Mouse (Mus musculus) CD4-positive, CD25-positive, alpha-beta regulatory T cell, adult 4 months (primary cell): Measurements from ENCODE around the gene Tmprss9. TPM values are rescaled to one million over a fixed set of nuclear protein-coding genes. Genes with fewer than 3 reads are reported as not detected.
"Not testable (repeated sequence)": the region's sequence is repeated elsewhere in the genome, so short reads cannot be mapped to it uniquely, and the experiment has no call there.

Experiments used
- ATAC-seq: one replicate; pipeline ENCODE4 v1.8.0; 2017
- polyA plus RNA-seq, 2 experiments: library from polyadenylated mRNA; unstranded; fragments of 100-300 nt; shearing (Covaris generic); gene quantifications; one replicate each; pipeline ENCODE4 v1.2.1; 2017

Gene Tmprss9
- polyA plus RNA-seq, result not detected

DNA sequence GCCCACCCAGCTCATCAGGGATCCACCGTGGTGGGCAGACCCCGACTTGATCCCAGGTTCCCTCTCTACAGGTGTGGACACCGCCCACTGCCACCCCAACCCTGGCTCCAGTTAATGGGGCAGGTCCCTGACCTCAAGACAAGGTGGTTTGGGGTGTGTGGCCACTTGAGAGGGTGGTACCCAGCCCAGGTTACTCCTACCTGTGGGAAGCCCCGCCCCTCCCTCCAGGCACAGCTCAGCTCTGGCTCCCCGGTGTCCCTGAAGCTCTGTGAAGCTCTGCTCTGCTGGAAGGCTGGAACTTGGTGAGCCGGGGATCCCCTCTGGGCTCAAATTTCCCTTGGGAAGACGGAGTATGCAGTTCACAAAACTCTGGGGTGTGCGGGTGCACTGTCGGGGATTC is at the start of gene Tmprss9:
Gene Tmprss9 (plus strand): TSS at position 268 of the 400 bp plus-strand sequence.
- no peak for ATAC-seq

DNA sequence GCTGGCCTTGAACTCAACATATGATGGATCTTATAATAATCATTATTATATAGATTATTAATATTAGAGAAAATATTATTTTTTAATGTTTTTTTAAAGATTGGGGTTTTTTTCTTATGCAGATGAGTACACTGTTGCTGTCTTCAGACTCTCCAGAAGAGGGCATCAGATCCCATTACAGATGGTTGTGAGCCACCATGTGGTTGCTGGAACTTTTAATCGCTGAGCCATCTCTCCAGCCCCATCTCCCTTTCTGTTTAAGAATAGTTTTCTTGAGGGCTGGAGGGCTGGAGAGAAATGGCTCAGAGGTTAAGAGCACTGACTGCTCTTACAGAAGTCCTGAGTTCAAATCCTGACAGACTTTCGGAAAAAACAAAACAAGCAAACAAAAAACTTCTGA is 49.7 kb upstream of the Tmprss9 start:
- ATAC-seq, result no peak

DNA sequence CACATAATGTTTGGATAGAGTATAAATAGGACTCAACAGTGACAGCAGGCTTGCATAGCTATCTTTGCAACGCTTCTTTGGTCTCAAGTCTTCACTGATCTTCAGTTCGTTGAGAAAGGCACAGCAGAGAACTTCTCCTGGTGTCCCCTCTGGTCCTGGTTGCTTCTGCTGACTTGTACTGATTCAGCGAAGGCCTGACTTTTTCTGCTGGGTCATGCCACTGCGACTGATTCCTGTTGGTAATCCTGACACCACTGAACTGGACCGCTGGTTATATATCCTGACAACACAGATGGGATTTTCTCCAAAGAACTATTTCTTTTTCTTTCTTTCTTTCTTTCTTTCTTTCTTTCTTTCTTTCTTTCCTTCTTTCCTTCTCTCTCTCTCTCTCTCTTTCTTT is 49.1 kb upstream of the Tmprss9 start:
- no peak for ATAC-seq

DNA sequence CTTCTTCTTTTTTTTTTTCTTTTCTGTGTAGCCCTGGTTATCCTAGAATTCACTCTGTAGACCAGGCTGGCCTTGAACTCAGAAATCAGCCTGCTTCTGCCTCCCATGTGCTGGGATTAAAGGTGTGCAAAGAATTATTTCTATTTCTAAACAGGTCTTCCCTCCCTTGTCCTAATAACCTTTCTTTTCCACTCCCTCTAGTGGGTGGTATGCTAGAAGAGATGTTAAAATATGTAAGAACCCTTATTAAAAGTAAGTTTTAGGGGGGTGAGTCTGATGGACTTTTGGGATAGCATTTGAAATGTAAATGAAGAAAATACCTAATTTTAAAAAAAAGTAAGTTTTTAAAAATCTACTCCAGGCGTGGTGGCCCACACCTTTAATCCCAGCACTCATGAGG is 48.3 kb upstream of the Tmprss9 start:
- no peak for ATAC-seq

DNA sequence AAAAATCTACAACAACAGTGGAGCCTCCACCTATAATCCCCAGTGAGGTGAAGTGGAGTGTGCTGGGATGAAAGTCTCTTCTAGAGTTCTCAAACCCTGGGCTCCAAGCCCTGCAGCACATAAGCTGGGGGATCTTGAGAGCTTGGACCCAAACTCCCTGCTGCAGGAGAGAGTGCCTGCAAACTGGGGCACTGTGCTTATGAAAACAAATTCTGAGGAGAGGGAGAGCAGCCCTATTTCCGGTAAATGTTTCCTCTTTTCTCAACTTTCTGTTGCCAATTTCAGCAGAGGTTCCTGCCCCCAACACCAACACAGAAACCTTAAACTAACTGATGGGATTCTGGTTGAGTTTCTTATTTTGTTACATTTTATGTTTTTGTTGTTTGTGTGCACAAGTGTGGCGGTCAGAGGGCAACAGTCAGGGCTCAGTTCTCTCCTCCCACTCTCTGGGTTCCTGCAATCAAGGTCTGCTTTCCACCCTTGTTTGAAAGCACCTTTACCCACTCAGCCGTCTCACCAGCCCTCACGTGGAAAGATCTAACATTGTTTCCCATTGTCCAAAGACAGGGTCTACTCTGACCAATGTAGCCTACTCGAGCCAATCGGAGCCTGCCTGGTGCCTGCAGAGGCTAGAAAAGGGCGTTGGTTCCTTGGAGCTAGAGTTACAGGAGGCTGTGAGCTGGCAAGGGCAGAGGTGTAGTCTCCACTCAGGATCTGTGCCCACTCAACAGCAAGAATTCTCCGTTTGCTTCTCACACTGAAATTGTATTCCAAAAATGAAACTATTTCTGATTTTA is 47.6 kb upstream of the Tmprss9 start:
- no peak for ATAC-seq

DNA sequence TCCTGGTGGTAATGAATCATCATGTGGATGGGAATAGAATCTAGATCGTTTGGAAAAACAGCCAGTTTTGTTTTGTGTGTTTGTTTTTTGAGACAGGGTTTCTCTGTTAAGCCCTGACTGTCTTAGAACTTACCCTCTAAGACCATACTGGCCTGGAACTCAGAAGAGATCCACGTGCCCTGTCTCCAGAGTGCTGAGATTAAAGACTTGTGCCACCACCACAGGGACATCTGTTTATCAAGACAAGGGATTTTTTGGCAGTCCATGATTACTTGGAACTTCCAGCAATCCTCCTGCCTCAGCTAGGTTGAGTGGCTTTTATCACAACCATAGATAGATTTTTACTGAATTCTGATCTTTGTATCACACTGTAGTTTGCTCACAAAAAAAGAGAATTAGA is 46.8 kb upstream of the Tmprss9 start:
- no peak for ATAC-seq

DNA sequence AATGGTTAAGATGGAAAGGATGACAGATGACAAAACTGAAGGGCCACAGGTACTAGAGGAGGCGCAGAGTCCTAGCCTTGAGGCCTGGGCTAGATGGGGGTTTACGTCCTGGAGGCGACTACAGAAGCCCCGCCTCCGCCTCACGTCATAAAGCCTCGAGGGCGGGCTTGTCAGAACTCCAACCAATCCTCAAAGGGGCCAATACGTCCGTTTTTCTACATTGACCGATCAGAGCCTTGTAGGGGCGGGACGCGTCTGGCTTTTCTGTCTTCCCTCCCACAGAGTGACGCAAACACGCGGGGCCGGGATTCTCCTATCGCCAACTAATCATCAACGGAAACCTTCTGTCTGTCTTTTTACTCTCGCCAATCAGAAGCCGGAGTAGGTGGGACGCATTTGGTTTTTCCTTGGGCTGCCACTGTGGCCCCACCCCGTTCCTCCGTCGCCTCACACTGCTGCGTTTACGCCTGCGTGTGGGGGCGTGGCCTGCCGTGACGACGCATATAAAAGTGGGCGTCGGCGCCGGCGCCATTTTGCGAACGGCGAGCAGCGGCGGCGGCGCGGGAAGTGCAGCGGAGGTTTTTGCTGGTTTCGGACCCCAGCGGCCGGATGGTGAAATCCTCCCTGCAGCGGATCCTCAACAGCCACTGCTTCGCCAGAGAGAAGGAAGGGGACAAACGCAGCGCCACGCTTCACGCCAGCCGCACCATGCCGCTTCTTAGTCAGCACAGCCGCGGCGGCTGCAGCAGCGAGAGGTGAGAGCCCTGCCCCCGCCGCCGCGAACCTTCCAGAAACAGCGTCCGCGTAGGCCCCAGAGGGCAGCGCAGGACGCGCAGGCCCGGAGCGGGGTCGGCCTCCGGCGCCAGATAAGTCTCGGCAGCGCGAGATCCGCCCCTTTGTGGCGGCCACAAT is 45.2 kb upstream of the Tmprss9 start, which contains the start of gene Oaz1:
Gene Oaz1 (plus strand): TSS at position 506 of the 912 bp plus-strand sequence.
- peak; percentile 89 for ATAC-seq

DNA sequence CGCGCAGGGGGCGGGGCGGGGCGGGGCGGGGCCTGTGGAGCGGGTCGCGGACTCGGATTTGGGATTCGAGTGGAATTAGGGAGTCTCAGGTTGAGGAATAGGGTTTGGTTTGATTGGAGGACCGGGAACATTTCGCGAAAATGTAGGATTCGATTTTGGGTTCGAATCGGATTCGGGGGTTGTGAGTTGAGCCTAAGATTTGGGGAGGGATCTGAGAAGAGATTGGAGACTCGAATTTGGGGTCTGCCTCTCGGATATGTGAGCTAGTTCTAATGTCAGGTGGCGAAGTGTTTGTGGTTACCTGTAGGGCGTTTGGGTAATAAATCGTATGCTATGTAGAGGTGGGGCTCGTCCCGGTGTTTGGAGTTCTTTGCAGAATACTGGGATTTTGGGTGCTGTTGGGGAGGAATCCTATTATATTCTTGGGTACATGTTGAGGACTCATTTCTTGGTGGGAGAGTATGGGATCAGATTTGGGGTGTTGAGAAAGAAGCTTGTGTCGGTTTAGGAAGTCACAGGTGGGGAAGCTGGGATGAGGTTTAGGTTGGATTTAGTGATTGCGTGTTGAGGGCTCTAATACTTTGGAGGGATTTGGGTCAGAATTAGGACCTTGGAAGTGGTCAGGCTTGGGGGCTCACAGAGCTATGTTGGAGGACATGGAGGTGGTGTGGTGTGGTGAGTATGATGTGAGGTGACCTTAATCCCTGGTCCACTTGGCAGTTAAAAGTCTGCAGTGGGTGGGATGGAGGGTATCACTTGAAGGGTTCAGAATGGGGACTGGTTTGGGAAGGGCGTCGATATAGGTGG is 44.4 kb upstream of the Tmprss9 start:
- ATAC-seq, result no peak

DNA sequence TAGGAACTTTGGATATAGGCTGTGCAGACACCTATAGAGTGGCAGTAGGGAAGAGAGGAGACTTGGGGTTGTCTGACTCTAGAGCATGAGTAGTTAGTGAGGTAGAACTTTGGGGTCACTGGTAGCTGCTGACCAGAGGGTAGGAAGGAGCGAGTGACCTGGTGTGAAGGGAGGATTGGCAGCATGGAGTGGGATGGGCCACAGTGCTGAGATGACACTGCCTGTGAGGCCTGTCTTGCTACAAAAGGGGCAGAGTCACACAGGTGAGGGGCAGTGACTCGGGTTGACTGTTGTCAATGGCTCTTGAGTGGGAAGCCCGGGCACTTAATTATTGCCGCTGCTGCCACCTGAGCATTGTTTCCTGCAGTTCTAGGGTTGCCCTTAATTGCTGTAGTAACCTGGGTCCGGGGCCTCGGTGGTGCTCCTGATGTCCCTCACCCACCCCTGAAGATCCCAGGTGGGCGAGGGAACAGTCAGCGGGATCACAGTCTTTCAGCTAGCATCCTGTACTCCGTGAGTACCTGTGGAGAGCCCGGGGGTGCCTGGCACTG is 43.7 kb upstream of the Tmprss9 start:
- no peak for ATAC-seq

DNA sequence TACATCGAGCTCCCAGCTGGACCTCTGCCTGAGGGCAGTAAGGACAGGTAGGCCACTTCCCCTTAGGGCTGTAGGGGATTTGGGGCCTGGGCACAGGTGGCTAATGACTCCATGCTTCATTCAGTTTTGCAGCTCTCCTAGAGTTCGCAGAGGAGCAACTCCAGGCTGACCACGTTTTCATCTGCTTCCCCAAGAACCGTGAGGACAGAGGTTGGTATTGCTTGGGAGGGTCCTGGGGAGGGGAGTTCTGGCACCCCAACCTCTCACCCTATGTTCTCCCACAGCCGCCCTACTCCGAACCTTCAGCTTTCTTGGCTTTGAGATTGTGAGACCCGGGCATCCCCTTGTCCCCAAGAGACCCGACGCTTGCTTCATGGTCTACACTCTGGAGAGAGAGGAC is 43.1 kb upstream of the Tmprss9 start:
- ATAC-seq, result not testable (repeated sequence)

DNA sequence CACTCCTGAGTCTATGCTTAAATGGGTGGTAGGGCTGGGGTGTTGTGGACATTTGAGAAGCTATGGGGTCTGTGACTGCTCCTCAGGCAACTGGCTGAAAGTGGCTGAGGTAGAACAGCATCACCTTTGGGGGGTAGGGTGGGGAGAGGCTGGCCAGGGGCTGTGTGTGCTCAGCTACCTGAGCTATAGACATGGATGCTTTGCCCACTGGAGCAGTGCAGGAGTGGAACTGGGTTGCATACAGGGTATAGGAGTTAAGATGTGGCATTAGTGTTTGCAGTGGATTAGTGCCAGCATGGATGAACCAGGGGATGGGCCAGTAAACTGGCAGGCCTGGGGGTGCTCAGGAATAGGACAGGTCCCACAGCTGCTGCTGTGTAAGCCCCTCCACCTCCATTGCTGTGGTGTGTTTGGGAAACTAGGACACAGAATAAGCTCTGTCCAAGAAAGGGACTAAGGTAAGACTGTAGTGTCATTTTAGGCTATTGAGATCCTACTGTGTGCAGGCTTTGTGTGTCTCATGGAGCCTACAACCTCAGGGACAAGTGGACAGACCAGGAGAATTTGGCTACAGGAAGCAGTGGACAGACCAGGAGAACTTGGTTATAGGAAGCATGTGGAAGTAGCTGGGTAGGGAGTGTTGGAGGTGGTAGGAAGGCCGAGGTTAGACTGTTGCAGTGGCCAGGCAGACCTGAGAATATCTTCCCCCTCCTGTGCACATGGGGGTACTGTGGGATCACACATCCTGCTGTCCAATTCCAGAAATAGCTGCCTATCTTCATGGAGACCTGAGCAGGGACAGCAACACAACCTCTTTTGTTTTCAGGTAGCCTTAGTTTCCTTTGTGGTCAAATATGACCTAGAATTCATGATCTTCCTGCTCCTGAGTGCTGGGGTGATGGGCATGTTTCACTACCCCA is 42.0 kb upstream of the Tmprss9 start:
- no peak for ATAC-seq

DNA sequence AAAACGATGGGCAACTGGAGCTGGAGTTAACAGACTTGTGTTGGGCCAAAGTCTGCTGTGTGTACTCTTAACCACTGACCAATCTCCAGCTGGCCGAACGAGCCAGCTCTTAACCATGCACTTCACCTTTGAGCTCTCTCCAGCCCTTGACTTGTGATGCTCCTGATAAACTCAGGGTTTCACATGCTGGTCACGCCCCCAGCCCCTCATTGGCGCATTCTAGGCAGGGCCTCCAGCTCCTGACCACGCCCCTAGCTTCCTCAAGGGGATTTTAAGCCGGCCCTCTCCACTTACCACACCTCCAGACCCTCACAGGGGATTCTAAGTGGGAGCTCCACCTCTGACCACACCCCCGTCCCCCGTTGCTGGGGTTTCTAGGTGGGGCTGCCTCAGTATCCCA is 40.5 kb upstream of the Tmprss9 start:
- ATAC-seq, result no peak

DNA sequence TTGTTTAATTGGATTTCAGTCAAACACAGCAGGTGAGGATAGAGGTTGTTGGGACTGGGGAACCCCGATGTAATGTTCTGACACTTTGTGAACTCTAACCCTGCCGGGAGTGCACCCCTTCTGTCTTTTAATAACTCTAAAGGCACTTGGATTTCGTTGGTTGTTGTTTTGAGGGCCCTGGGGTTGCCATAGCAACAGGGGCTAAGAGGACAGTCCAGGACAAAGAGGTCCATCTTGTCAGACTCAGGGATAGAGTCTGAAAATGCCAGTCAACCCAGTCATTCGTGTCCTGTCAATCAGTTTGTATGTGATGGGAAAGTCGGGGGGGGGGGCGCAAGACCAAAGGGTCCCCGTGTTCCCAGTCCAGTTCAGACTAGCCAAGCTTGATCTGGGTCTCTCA is 38.8 kb upstream of the Tmprss9 start:
- no peak for ATAC-seq

DNA sequence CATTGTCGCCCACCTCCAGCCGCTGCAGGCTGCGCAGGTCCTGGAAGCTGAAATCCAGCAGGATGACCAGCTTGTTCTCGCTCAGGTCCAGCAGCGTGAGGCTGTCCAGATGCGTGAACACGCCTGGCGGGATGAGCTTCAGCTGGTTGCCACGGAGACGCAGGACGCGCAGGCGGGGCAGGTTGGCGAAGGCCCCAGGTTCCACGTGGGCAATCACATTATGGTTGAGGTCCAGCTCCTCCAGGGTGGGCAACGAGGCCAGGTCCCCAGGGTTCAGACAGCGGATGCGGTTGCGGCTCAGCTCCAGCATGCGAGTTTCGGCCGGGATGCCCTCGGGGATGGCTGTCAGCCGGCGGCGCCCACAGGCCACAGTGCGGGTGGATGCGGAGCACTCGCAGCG is 36.0 kb upstream of the Tmprss9 start:
- no peak for ATAC-seq

DNA sequence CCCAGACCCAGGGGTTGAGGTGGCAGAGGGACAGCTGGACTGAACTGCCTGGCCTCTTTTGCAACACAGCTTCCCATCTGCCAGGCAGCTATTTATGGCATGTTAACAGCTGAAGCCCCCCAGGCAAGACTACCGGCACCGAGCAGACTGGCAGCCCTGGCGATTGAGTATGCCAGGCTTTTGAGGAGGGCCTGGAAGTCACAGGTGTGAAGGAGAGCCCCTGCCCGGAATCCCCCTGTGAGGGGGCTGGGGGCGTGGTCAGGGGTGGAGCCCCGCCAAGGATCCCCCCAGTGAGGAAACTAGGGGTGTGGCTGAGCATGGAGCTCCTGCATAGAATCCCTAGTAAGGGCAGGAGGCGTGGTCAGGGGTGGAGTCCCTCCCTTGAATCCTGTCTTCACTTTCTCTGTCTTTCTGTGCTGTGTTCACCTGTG is 34.7 kb upstream of the Tmprss9 start:
- ATAC-seq, result no peak

DNA sequence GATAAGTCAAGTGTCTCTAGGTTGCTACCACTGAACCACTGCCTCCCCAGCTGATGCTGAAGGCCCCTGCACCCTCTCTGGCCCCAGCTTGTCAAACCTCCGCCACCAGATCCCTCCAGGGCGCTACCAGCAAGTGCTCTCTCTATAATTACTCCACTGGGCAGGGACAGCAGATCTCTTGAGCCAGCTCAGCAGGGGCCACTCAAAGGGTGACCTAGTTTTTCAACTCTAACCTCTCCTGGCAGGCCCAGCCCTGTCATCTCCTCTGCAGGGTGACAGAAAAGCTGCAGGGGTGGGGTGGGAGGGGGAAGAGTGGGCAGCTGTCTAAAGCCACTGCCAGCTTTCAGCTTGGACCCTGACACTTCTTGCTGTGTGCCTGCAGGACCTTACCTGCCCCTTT is 33.8 kb upstream of the Tmprss9 start:
- ATAC-seq, result no peak

DNA sequence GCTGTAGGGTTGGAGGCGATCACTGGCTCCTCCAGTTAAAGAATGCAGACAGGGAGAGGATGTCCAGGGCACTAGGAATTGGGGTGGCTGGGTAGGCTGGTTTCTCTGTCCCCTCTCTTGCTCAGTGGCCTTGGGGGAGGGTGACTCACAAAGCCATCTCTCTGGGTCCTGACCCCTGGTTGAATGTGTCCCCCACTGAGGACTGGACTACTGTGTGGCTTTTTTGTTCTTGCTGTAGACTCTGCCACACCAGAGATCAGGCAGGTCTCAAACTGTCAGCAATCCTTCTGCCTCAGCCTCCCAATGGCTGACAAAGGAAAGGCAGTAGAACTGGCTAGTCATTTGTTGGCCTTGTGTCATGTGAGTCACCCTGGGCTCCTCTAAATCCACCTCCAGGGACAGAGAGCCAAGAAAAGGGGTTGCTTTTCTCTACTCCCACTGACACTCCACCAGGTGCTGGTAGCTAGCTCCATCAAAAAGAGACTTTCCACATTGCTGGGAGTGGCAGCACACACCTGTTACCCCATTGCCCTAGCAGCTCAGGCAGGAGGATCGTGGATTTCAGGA is 33.2 kb upstream of the Tmprss9 start:
- no peak for ATAC-seq

DNA sequence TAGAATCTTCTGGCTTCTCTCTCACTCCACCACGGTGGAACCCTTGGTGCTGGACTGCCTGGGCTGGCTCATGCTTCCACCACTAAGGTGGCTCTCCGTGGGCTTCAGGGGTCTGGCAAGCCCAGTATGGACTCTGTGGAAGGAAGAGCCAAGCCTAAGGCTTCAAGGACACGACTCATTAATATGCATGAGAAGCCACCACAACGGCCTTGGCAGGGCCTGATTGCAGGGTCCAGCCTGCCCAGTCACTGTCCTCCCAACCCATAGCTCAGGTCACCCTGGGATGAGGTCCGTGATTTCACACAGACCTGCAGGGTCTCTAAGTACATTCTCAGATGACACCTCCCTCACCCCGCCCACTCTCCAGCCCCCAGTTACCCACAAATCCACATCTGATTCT is 31.8 kb upstream of the Tmprss9 start:
- no peak for ATAC-seq

DNA sequence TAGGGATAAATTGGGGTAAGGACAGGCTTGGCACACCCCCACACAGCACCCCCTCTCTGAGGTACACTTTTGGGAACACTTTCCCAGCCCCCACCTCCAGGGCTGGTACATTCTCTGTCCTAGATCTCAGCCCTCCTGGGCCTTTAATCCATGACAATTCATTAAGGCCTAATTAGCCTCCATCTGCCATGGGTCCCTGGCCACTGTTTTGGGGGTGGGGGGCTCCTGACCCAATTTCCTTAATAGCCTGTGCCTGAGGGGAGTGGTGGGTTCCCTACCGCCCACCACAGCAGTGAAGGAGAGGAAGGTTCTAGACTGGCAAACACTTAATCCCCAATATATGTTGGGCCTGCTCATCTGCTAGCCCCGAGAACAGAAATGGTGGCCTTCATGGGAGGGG is 30.0 kb upstream of the Tmprss9 start:
- no peak for ATAC-seq

DNA sequence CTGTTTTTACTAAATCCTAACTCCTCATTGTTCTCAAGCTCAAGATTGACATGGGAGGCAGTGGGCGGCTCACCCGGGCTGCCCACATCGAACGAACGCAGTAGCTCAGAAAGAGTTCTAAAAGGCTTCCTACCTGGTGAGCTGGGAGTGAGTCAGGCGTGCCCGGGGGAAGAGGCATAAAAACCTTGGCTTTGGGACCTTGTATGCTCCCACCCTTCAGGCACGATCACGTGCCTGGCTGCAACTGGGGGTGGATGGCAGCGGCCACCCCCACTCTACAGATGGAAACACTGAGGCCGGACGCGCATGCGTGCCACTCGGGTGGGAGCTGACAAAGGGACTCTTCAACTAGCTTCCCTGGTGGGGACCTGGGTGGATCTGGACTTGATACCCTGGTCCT is 29.3 kb upstream of the Tmprss9 start:
- ATAC-seq, result no peak
